ENCODE assay signal across 18 mouse cellular contexts in genomic region chr2:18907269-18907668, GRCm38 (mm10).
DNase-seq lines count a peak whose midpoint lies in the region; ATAC-seq and TF ChIP-seq lines count a peak whose summit lies in the region.
"Had no signal": no experiment of that assay in that cellular context is flagged by ENCODE, and none has a peak within 500 bp of the region (broad histone marks: within the 10 kb centered on the region; RNA-seq: fewer than 3 reads in every experiment).

No protein-coding gene starts in this region.

- no peak overlapping the region for H3K4me3 ChIP-seq in forebrain, embryonic 16.5 days (replicated peaks; ENCODE audit: low read length)
- H3K4me3 ChIP-seq in forebrain, embryonic 11.5 days (ENCODE audit: low read depth, low read length) = no peak overlapping the region
- no peak overlapping the region for H3K4me3 ChIP-seq in kidney, embryonic 16.5 days (ENCODE audit: low read length)
- H3K4me3 ChIP-seq in lung, embryonic 16.5 days (ENCODE audit: low read length) = no peak overlapping the region
- H3K4me3 ChIP-seq in lung, adult 2 months (replicated peaks; ENCODE audit: extremely low read depth, low read depth, low read length) = no peak overlapping the region
- H3K4me3 ChIP-seq: embryonic facial prominence, embryonic 15.5 days; heart, embryonic 12.5 days; midbrain, embryonic 12.5 days had no signal

- no peak overlapping the region for H3K4me2 ChIP-seq in forebrain, embryonic 16.5 days (ENCODE audit: low read length)
- no peak overlapping the region for H3K4me2 ChIP-seq in forebrain, embryonic 11.5 days (ENCODE audit: low read depth, low read length, severe bottlenecking)
- no peak overlapping the region for H3K4me2 ChIP-seq in kidney, embryonic 16.5 days (replicated peaks; ENCODE audit: low read depth, low read length)
- H3K4me2 ChIP-seq in lung, embryonic 16.5 days (ENCODE audit: low read depth, low read length) = no peak overlapping the region
- H3K4me2 ChIP-seq: embryonic facial prominence, embryonic 15.5 days; heart, embryonic 12.5 days; liver, embryonic 11.5 days; midbrain, embryonic 12.5 days had no signal

- H3K36me3 ChIP-seq in forebrain, embryonic 16.5 days (ENCODE audit: control insufficient read depth, insufficient read depth) = no peaks in the 10 kb centered on the region
- no peaks in the 10 kb centered on the region for H3K36me3 ChIP-seq in forebrain, embryonic 11.5 days (ENCODE audit: control insufficient read depth, insufficient read depth, low read length)
- 0 out of 2 replicates have a peak, but pooled peaks cover 2% of the 10 kb centered on the region for H3K36me3 ChIP-seq in kidney, embryonic 16.5 days (ENCODE audit: insufficient read depth, low read length)
- H3K36me3 ChIP-seq in lung, embryonic 16.5 days (ENCODE audit: control insufficient read depth, insufficient read depth, low read length) = no peaks in the 10 kb centered on the region
- H3K36me3 ChIP-seq: embryonic facial prominence, embryonic 15.5 days; midbrain, embryonic 12.5 days had no signal

- no peak for TF ChIP-seq POLR2A in lung, adult 2 months (IDR thresholded peaks at IDR 0.05; ENCODE audit: borderline replicate concordance, extremely low read depth, low read depth, low read length)

- no peak overlapping the region for H3K27ac ChIP-seq in forebrain, embryonic 16.5 days (ENCODE audit: low read length)
- H3K27ac ChIP-seq in forebrain, embryonic 11.5 days (ENCODE audit: low read depth, low read length) = no peak overlapping the region
- H3K27ac ChIP-seq in kidney, embryonic 16.5 days (ENCODE audit: low read length) = no peak overlapping the region
- no peak overlapping the region for H3K27ac ChIP-seq in lung, embryonic 16.5 days (ENCODE audit: low read length)
- H3K27ac ChIP-seq: embryonic facial prominence, embryonic 15.5 days; macrophage; midbrain, embryonic 12.5 days had no signal

- no peaks in the 10 kb centered on the region for H3K27me3 ChIP-seq in forebrain, embryonic 16.5 days (replicated peaks; ENCODE audit: control insufficient read depth, insufficient read depth, low read length)
- H3K27me3 ChIP-seq in forebrain, embryonic 11.5 days (ENCODE audit: control insufficient read depth, insufficient read depth, low read length) = no peaks in the 10 kb centered on the region
- H3K27me3 ChIP-seq in kidney, embryonic 16.5 days (ENCODE audit: insufficient read depth, low read length) = no peaks in the 10 kb centered on the region
- no peaks in the 10 kb centered on the region for H3K27me3 ChIP-seq in lung, embryonic 16.5 days (ENCODE audit: control insufficient read depth, insufficient read depth, low read depth, low read length)
- H3K27me3 ChIP-seq: embryonic facial prominence, embryonic 15.5 days; heart, embryonic 12.5 days; midbrain, embryonic 12.5 days had no signal

- no peaks in the 10 kb centered on the region for H3K9me3 ChIP-seq in forebrain, embryonic 16.5 days (ENCODE audit: control insufficient read depth, low read length)
- no peaks in the 10 kb centered on the region for H3K9me3 ChIP-seq in forebrain, embryonic 11.5 days (ENCODE audit: control insufficient read depth, low read length)
- no peaks in the 10 kb centered on the region for H3K9me3 ChIP-seq in kidney, embryonic 16.5 days (ENCODE audit: low read length)
- no peaks in the 10 kb centered on the region for H3K9me3 ChIP-seq in lung, embryonic 16.5 days (ENCODE audit: control insufficient read depth, low read length)
- H3K9me3 ChIP-seq: embryonic facial prominence, embryonic 15.5 days; heart, embryonic 12.5 days; midbrain, embryonic 12.5 days had no signal

- 69% methylated on average over 8 of the region's 8 CpGs for WGBS in forebrain, embryonic 16.5 days
- WGBS in forebrain, embryonic 11.5 days = 74% methylated on average over 8 of the region's 8 CpGs
- 63% methylated on average over 8 of the region's 8 CpGs for WGBS in kidney, embryonic 16.5 days
- WGBS in lung, embryonic 16.5 days = 42% methylated on average over 8 of the region's 8 CpGs
- WGBS in lung, adult 2 months = 61% methylated on average over 8 of the region's 8 CpGs

- peaks cover 10% of the 10 kb centered on the region for H3K4me1 ChIP-seq in forebrain, embryonic 16.5 days (replicated peaks; ENCODE audit: control insufficient read depth, insufficient read depth, low read length)
- peaks cover 7% of the 10 kb centered on the region for H3K4me1 ChIP-seq in forebrain, embryonic 11.5 days (replicated peaks; ENCODE audit: control insufficient read depth, insufficient read depth, low read length)
- H3K4me1 ChIP-seq in kidney, embryonic 16.5 days (ENCODE audit: insufficient read depth, low read length) = peaks cover 8% of the 10 kb centered on the region; the same call in 1 of the 2 replicates
- H3K4me1 ChIP-seq in lung, embryonic 16.5 days (replicated peaks; ENCODE audit: control insufficient read depth, insufficient read depth, low read length) = no peaks in the 10 kb centered on the region; the same call in 1 of the 2 replicates
- no peaks in the 10 kb centered on the region; the same call in 1 of the 2 replicates for H3K4me1 ChIP-seq in lung, adult 2 months (ENCODE audit: control insufficient read depth, insufficient read depth, low read length)
- H3K4me1 ChIP-seq: embryonic facial prominence, embryonic 15.5 days had no signal

- TF ChIP-seq CTCF in lung, adult 2 months (IDR thresholded peaks at IDR 0.05; ENCODE audit: insufficient read depth, low read length) = no peak

- no peak overlapping the region for H3K9ac ChIP-seq in forebrain, embryonic 16.5 days (replicated peaks; ENCODE audit: low read depth, low read length)
- H3K9ac ChIP-seq in forebrain, embryonic 11.5 days (ENCODE audit: low read length) = no peak overlapping the region
- H3K9ac ChIP-seq in kidney, embryonic 16.5 days (replicated peaks; ENCODE audit: low read length) = no peak overlapping the region
- no peak overlapping the region for H3K9ac ChIP-seq in lung, embryonic 16.5 days (ENCODE audit: low read length)
- H3K9ac ChIP-seq: embryonic facial prominence, embryonic 15.5 days; heart, embryonic 12.5 days; liver, postnatal 0 days; midbrain, embryonic 12.5 days had no signal

- ATAC-seq in forebrain, embryonic 16.5 days = peak; percentile 8; the same call in 1 of the 2 replicates
- ATAC-seq in forebrain, embryonic 11.5 days (replicated peaks; ENCODE audit: low FRiP score) = no peak
- ATAC-seq in kidney, embryonic 16.5 days (ENCODE audit: low FRiP score, low TSS enrichment) = peak; percentile 31; the same call in 1 of the 2 replicates
- peak; percentile 68; the same call in 1 of the 2 replicates for ATAC-seq in lung, embryonic 16.5 days (ENCODE audit: low read depth)
- ATAC-seq: inflammation-experienced regulatory T-cells, adult 6 months; liver, postnatal 0 days had no signal

- no peak for DNase-seq in forebrain, embryonic 11.5 days (ENCODE audit: low spot score)
- no peak for DNase-seq in kidney, postnatal 4 days
- DNase-seq in lung, adult 2 months = no peak
- no peak for DNase-seq in MN1 (ENCODE audit: low spot score)
- DNase-seq: adrenal gland, adult 2 months; gastrocnemius, postnatal 10 days; heart, postnatal 10 days; kidney, adult 9 months; liver, postnatal 0 days had no signal
